Mouse (Mus musculus): ENCODE measurements around the gene Fcrls. TPM values are rescaled to one million over a fixed set of nuclear protein-coding genes. Genes with fewer than 3 reads are reported as not detected.
A peak's percentile ranks its signal among the peaks of the same experiment; 100 is the strongest.

The Fcrls gene
- total RNA-seq (2021) = 1 to 10 TPM; 1.1 to 6.3 TPM
- long read RNA-seq, experiment 1, partial matches to known transcripts = 0 of 2 reads
- long read RNA-seq, experiment 1, other reads (novel, unspliced or antisense) = 0 of 2 reads
- long read RNA-seq, experiment 2, partial matches to known transcripts = 0 of 2 reads
- long read RNA-seq, experiment 2, other reads (novel, unspliced or antisense) = 0 of 2 reads

DNA sequence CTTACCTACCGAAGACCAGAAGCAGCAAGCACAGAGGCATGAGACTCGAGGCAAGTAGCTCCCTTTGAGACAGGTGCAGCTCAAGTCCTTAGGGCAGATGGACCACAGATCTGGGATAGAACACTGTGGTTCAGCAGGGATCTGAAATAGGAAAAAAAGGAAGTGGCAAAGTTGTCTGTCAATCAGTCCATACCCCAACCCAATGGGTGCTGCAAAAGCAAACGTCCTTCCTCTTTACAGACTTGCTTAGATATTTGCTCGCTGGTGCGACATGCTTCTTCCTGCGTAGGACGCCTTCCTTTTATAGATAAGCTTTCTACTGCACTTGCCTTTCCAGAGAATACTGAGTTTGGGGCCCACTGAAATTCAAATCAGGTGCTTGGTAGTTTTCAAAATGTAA, at the start of gene Fcrls:
TSS of gene Fcrls (minus strand) at position 303 of the 400 bp plus-strand sequence.
- no peak for DNase-seq (ENCODE audit: low spot score in 2 of 2)

DNA sequence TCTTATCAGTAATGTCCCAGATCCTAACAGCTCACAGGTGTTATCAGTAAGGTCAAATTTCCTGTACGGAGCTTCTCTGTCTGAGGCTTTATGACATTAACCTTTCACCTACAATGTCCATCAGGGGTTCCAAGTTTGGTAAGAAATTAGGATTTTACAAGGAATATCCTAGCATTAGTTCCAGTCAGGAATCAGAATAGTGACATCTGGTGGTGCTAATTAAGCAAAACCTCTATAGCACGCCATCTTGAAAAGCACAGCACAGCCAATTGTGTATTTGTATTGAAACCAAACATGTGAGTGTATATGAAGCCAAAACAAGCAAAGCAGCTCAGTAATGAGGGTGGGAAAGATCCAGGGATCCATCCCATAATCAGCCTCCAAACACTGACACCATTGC, 46.4 kb upstream of the Fcrls start:
- DNase-seq (ENCODE audit: low spot score in 2 of 2) = no peak

DNA sequence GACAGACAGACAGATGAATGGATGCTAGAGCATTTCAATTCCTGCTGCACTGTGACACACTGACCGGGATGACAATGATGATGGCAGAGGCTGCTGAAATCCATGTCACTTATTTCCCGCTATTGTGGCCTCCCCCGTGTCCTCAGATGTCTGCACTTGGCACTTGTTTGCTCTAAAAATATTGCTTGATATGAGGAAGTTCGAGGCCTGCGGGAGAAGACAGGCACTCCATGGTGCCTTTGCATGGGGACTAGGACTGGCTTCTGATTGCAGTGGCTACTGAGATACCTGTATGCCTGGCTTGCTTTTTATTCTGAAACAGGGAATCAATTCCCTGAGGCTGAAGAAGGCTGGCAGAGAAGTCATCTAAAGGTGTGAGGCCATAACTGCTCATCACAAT, 36.4 kb upstream of the Fcrls start:
- DNase-seq (ENCODE audit: low spot score in 2 of 2) = no peak

DNA sequence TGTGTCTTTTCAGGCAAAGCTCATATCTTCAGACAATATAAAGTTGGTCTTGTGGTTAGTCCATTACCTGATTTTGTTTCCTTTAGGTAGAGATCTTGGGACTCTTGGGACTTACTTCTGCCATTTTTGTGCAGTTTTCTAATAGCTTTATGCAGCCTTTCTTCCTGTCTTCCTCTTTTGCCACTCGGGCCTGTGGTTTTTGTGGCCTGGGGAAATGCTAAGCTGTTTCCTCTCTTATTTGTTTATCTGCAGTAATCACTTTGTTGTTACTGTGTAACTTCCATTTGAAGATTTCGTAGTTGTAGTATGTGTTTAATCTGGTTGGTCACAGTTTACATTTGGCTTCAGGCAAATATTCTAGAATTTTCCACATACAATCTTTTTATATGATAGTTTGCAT, 10.8 kb upstream of the Fcrls start:
- DNase-seq (ENCODE audit: low spot score in 2 of 2) = no peak

DNA sequence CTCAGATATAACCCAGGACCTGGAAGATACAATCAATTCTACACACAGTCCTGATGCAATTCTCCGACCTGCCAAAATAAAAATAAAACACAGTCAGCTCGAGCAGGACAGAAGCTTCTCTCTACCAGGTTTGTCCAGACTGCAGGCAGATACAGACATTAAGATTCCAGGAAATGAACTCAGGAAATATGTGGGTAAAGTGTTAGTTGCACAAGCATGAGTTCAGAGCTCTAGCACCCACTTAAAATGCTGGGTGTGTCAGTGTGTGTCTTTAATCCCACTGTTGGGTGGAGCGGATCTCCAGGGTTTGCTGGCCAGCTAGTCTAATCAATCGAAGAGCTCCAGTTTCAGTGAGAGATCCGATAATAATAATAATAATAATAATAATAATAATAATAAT, 3.0 kb upstream of the Fcrls start:
- DNase-seq (ENCODE audit: low spot score in 2 of 2) = no peak

DNA sequence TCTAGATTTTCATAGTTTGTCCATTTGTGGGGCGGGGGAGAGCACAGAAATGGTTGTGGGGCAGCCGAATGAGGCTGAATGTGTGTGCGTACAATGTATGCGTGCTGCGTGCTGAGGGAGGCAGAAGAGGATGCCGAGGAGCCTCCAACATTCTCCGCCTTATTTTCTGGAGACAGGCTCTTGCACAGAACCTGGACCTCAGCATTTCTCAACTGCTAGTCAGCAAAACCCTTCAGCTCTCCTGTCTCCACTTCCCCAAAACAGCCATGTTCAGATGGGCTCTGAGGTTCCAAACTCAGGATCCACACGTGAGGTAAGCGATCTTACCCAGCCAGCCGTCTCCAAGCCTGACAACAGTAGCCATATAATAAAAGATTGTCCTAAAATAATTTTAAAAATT, 8.3 kb downstream of the Fcrls start:
- DNase-seq (ENCODE audit: low spot score in 2 of 2) = no peak

DNA sequence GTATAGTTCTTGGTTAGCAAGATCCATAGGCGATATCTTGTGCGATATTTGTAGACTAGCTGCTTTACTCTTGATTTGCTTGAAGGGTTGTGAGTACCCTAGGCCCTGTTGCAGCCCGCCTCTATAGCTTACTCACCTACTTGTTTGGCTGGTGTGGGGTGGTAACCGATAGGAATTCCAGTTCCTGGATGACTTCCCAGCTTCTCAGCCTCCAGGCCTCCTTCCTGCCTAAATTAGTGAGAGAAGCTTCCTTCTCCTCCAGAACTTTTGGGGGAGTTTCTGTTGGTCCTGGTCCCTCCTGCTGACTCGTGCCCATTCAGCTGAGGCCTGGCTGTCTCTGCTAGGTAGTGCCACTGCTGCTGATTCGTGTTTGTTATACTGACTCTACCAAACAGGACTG, 14.0 kb downstream of the Fcrls start:
- no peak for DNase-seq (ENCODE audit: low spot score in 2 of 2)

DNA sequence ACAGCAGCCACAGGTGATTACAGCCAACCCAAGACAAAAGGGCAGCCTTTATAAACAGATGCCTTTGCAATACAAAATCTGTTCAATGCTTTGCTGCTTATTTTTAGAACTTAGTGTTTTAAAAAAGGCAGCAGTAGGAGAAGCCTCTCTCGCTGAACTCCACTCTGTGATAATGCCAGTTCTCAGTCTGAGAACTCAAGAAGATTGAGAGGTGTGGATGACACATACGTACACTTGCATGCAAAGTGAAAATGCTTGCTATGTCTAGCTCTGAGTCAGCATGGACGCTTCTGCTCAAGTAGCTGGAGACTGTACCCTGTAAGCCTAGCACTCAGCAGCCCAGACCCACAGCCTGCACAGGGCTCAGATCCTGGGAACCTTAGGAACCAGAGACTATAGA, 16.2 kb downstream of the Fcrls start:
- no peak for DNase-seq (ENCODE audit: low spot score in 2 of 2)

DNA sequence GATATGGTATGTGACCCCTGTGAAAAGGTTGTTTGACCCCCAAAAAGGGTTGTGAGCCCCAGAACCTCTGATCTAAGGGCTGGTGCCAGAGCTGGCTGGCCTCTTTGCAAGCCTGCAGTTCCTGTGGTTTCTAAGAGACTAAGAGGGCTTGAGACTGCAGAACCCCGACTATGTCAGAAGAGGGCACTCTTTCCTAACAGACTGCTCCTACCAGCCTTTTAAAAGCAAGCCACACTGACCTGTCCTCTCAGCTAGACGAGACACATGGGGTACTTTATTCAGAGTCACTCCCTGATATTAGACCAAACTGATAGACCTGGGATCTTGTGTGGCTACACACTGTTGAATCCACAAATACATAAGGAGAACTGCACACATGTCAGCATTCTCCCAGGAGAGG, 19.9 kb downstream of the Fcrls start:
- DNase-seq (ENCODE audit: low spot score in 2 of 2) = peak in 1 of 2 experiments; percentile 18

DNA sequence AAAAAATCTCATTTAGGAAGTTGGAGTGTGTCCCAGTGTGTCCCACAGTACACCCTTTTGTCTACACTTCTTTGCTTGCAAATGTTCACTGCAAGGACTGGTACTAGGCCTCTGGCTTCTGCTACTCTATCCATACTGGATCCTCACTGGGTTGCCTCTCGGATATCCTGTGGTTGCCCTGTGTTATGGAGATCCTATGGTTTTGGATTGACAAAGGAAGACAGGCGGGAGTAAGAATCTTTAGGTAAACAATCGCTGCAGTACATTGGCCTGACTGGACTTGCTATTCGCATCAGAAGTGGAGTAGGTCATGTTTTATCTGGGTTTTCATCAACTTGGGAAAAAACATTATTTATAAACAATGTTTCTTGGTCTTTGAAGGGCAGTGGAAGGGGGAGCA, 22.6 kb downstream of the Fcrls start:
- DNase-seq (ENCODE audit: low spot score in 2 of 2) = no peak

DNA sequence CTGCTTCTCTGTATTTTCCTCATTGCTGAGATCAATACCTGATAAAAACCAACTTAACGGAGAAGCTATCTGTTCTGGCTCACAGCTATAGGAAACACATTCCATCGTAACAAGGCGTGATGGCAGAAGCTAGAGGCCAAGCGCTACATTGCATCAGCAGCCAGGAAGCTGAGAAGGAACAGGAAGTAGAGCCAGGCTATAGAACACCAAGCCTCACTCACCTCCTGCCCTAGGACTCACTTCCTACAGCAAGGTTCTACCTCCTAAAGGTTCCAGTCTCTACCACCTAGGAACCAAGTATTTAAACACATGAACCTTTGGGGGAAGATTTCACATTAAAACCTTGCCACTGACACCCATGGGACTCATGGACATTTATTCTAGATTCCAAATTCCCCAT, 39.9 kb downstream of the Fcrls start:
- no peak for DNase-seq (ENCODE audit: low spot score in 2 of 2)

DNA sequence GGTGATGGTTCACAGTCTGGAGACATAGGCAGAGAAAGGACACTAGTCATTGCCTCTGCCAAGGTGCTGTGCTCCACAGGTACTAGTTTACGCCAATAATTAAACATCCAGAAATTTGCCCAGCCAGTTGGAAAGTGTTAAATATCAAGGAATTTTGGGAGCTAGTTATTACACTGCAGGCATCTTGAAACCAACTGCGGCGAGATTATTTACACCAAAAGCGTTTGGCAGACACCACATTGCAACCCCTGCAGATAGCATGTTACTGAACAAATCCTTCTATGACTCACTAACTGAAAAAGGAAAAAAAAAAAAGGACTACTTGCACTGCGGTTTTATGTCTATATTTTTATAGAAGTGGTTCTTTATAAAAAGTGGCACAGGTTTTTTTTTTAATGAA, 41.2 kb downstream of the Fcrls start:
- DNase-seq (ENCODE audit: low spot score in 2 of 2) = no peak

DNA sequence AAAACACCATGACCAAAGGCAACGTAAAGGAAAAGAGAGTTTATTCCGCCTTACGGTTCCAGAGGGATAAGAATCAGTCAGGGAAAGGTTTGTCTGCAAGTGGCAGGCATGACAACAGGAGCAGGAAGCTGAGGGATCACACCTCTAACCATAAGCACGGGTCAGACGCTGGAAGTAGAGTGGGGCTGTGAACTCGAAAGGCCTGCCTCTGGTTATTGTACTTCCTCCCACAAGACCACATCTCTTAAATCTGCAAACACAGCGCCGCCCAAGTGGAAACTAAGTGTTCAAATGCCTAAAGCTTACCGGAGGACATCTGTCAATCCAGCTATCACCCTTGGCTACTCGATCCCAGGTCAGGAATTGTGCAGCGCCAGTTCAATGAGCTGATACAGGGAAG, 48.4 kb downstream of the Fcrls start:
- DNase-seq (ENCODE audit: low spot score in 2 of 2) = no peak

DNA sequence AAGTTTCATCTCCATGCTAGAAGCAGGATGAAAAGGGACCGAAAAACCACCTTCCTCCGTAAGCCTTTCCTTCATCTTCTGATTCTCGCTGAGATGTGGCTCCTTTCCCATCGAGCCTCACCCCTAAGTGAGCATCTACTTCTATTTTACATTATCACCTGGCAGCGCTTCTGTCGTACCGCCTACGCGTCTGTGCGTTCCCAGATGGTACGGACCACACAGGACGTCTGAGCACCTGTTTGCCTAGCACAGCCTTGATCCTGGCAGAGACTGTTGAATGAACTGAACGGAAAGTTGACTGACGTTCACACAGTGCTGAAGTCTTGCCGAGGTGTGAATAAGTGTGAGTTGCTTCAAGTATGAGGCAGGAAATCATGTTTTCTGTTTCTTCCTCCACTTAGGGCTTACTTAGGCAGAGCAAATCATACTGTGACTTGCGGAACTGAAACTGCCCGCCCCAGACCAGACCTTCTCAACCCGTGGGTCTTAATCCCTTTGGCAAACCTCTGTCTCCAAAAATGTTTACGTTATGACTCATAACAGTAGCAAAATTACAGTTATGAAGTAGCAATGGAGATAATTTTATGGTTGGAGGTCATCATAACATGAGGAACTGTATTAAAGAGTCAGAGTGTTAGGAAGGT, 49.2 kb downstream of the Fcrls start:
- DNase-seq (ENCODE audit: low spot score in 2 of 2) = no peak

DNA sequence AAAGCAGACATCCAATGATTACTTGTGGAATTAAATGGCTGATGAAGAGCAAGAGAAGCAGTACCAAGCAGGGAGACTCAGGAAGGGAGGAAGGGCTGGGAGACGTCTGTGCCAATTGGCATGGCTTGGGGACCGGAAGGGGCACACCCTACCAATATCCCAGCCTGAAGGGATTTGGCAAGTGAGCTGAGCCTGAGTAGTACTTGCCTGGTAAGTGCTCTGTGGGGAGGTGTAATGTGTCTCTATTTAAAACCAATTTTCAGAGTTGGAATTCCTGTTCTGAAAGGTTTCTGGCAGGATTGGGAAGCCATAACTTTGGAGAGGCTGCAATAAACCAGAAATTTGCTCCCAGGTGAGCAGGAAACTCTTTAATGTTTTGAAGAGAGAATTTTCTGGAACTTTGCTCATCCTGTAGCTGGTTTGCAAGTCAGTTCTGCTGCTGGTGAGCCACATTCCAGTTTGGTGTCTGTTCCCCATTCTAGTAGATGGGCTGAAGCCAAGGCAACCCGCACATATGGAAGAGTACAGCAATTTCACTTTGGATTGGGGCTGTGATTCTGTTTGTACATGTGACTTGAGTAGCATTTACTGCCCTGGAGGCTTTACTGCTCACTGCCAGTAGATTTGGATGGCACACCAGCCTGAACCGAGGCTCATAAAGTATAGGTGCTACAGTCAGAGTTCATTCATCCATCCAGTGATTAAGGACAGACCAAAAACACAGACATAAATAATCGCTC, 57.0 kb downstream of the Fcrls start:
- DNase-seq (ENCODE audit: low spot score in 2 of 2) = no peak

Other genes with a start within 250 kb of the Fcrls start
- gene Kirrel, start 89.0 kb downstream of the Fcrls start, total RNA-seq (2021) = 10 to 100 TPM; 11.6 to 13.8 TPM
- gene Cd5l, start 94.1 kb upstream of the Fcrls start, total RNA-seq (2021) = 1 to 10 TPM in 1 of 2 experiments, under 1 TPM in 1; 0.30 to 3.4 TPM
- gene Fcrl1, start 112.6 kb upstream of the Fcrls start, total RNA-seq (2021) = under 1 TPM; 0.13 to 0.35 TPM
- gene Fcrl5, start 172.0 kb upstream of the Fcrls start, total RNA-seq (2021) = not detected

Measured in adrenal gland, adult 18-20 months (tissue).